Mouse (Mus musculus) induced T-regulatory cell, adult 2 months (primary cell): ENCODE data around the gene S1pr2.
"Not testable (repeated sequence)": the region's sequence is repeated elsewhere in the genome, so short reads cannot be mapped to it uniquely, and the experiment has no call there.

Experiments used
- DNase-seq: peaks from one replicate; pipeline ENCODE4 v3.0.0-alpha.2; 2012; ENCODE audit warnings: low read depth

S1pr2 gene

GRCm38 (mm10) chr9:20976216-20976960 lies at the start of gene S1pr2:
Gene S1pr2 (minus strand): TSS chr9:20976781.
- DNase-seq, result peak; percentile 94

- no peak for DNase-seq
Measured at GRCm38 (mm10) chr9:21025258-21025810, 48.8 kb upstream of the S1pr2 start.

- no peak for DNase-seq
Measured at GRCm38 (mm10) chr9:21022726-21023125, 46.1 kb upstream of the S1pr2 start.

- no peak for DNase-seq
Measured at GRCm38 (mm10) chr9:21022288-21022687, 45.7 kb upstream of the S1pr2 start.

- no peak for DNase-seq
Measured at GRCm38 (mm10) chr9:21021363-21021762, 44.8 kb upstream of the S1pr2 start.

GRCm38 (mm10) chr9:21018600-21018999 lies 42.0 kb upstream of the S1pr2 start:
- DNase-seq, result no peak

- DNase-seq, result peak; percentile 53
Measured at GRCm38 (mm10) chr9:21017177-21017575, 40.6 kb upstream of the S1pr2 start.

GRCm38 (mm10) chr9:21016331-21017176 lies 40.0 kb upstream of the S1pr2 start:
- DNase-seq, result peak; percentile 79

- peak; percentile 90 for DNase-seq
Measured at GRCm38 (mm10) chr9:21015571-21016130, 39.1 kb upstream of the S1pr2 start, which contains the start of gene Icam1. Gene Icam1 (plus strand): TSS chr9:21015985.

GRCm38 (mm10) chr9:21014691-21015570 lies 38.4 kb upstream of the S1pr2 start:
- DNase-seq, result peak; percentile 79

GRCm38 (mm10) chr9:21012368-21012767 lies 35.8 kb upstream of the S1pr2 start:
- DNase-seq, result peak; percentile 48

GRCm38 (mm10) chr9:21011846-21012312 lies 35.3 kb upstream of the S1pr2 start:
- no peak for DNase-seq

GRCm38 (mm10) chr9:21010939-21011541 lies 34.5 kb upstream of the S1pr2 start:
- not testable (repeated sequence) for DNase-seq

- no peak for DNase-seq
Measured at GRCm38 (mm10) chr9:21010362-21010761, 33.8 kb upstream of the S1pr2 start.

GRCm38 (mm10) chr9:21008007-21008406 lies 31.4 kb upstream of the S1pr2 start:
- DNase-seq, result no peak

- DNase-seq, result no peak
Measured at GRCm38 (mm10) chr9:21007313-21007952, 30.9 kb upstream of the S1pr2 start.

GRCm38 (mm10) chr9:21002627-21003551 lies 26.3 kb upstream of the S1pr2 start, which contains the start of gene Mrpl4:
Gene Mrpl4 (plus strand): TSS chr9:21002738.
- DNase-seq, result peak; percentile 93

- no peak for DNase-seq
Measured at GRCm38 (mm10) chr9:21002270-21002626, 25.7 kb upstream of the S1pr2 start.

GRCm38 (mm10) chr9:21001651-21002200 lies 25.1 kb upstream of the S1pr2 start:
- peak; percentile 18 for DNase-seq
